Mouse (Mus musculus) NIH3T3 (cell line): ENCODE results near the gene Aldh1a7.

ENCODE experiments used
- DNase-seq: peaks from one replicate; pipeline ENCODE4 v3.0.0-alpha.2; 2012; ENCODE audit warnings: low read depth

Aldh1a7 gene

DNA sequence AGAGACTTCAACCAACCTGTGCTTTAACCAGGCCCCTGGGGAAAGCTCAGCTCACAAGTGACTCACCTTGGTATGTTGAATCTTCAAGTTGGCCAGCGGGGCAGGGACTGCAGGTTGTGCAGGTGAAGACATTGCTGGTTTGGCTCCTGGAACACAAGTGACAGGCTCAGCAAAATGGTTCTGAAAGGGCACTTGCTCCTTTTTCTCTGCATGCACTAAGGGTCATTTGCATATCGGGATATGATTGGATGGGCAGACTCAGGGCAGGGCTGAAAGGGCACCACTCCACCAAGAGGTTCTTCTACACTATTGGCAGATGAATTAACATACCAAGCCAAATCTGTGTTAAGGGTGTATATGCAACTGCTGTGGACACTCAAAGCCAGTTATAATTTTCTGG lies at the start of gene Aldh1a7:
Aldh1a7 (minus strand) TSS at position 182 of the 400 bp plus-strand sequence.
- DNase-seq: peak; percentile 26

- no peak for DNase-seq
These were observed 48.3 kb upstream of the Aldh1a7 start for GRCm38 (mm10) chr19:20775681-20776080.

DNA sequence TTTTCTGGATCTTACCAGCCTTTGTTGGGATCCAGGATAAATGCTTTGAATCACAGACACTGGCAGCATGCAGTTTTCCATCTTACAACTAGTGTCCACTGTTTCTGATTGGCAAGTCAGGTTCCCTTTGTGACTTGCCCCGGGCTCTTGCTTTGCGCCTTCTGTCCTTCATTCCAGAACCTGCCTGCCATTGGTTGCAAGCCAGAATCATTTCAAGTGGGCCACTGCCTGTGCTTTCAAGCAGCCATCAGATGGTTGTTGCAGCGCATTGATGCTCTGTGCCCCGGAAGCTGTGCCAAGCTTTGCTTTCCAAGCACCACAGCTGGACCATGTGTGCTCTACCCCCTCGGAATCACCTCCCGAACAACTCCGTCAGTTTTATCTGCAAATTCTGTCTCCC lies 46.6 kb upstream of the Aldh1a7 start:
- no peak for DNase-seq

GRCm38 (mm10) chr19:20764214-20764613 lies 36.9 kb upstream of the Aldh1a7 start:
- DNase-seq: peak; percentile 80

GRCm38 (mm10) chr19:20761675-20762426 lies 34.5 kb upstream of the Aldh1a7 start:
- no peak for DNase-seq

- DNase-seq: no peak
These were observed 33.8 kb upstream of the Aldh1a7 start for GRCm38 (mm10) chr19:20761119-20761518.

DNA sequence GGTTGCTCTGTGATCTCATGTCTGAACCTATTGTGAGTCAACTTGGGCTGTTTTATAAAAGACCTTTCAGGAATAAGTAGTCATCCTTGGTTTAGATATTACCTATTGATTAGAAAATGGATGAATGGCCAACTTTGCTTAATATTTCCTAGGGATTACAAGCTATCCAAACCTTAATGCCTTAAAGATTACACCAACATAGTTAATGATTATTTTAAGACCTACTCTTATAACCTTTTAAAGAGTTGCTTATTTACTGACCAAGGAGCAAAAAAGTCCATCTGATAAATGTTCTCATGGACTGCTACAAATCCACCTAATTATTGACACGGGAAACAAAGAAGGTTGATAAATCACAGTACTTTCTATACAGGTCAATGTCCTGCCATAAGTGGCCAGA lies 17.3 kb upstream of the Aldh1a7 start:
- DNase-seq: no peak

DNA sequence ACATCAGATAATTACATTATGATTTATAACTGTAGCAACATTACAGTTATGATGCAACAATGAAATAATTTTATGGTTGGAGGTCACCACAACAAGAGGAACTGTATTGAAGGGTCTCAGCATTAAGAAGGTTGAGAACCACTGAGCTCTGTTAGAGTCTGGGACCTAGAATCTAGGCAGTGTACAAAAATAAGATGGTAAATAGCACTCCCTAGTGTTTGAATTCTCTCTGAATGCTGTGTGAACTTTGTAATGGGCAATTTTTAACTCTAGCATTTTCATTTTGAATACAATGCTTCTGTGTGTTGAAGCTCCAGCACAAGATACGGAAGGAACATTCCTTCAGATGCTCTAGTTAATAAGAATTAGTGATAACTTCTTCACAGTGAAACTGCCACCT lies 916 bp upstream of the Aldh1a7 start:
- peak; percentile 74 for DNase-seq

- DNase-seq: no peak
These were observed 4.4 kb downstream of the Aldh1a7 start for GRCm38 (mm10) chr19:20722913-20723312.

- DNase-seq: no peak
These were observed 7.1 kb downstream of the Aldh1a7 start for GRCm38 (mm10) chr19:20720298-20720697.

DNA sequence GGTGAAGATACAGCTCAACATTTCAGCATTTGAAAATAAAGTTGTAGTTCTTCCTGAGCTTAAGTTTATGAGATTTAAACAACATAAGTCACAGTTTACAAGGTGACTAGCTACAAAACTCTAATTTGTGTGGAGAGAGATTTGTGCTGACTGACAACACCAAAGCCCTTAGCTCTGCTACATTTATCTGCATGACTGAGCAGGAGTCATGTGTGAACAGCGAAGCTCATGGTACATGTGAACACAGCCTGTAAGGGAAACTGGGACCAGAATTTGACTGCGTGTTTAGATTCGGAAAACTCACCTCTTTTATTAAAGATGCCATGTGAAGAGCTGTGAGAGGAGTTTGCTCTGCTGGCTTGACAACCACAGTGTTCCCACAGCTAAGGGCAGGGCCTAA lies 11.7 kb downstream of the Aldh1a7 start:
- DNase-seq: no peak

GRCm38 (mm10) chr19:20715093-20715492 lies 12.3 kb downstream of the Aldh1a7 start:
- peak; percentile 39 for DNase-seq

DNA sequence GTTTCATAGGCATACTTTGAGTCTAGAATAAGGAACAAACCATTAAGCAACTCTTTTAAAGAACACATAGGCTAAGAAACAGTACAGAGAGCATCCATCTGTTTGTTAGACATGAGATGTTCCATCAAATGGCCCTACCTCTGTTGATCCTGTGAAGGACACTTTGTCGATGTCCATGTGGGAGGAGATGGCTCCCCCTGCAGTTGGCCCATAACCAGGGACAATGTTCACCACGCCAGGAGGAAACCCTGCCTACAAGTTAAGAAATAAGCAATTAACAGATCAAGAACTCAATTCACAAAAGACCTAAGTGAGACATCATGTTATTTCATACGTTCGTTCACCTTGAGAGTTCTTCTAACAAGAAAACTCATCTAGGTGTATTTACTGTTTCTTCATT lies 12.8 kb downstream of the Aldh1a7 start:
- DNase-seq: no peak

- DNase-seq: no peak
These were observed 20.2 kb downstream of the Aldh1a7 start for GRCm38 (mm10) chr19:20707159-20707558.

DNA sequence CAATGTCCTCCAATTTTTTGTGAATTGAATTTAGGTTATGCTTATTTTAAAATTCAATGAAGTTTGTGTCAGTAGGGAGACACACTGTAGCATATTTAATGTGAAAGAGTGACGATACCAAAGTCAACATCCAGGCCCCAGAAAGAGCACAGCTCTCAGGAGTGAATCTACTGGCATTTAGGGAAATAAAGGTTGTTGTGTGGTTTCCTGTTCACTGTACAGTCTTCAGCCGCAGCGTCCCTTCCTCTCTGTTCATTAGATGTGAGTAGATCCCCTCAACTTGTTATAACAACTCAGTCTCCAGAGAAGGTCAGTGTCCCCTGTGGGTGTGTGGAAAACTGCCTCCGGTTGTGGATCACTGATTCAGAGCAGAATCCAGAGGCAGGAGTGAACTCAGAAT lies 20.6 kb downstream of the Aldh1a7 start:
- no peak for DNase-seq

DNA sequence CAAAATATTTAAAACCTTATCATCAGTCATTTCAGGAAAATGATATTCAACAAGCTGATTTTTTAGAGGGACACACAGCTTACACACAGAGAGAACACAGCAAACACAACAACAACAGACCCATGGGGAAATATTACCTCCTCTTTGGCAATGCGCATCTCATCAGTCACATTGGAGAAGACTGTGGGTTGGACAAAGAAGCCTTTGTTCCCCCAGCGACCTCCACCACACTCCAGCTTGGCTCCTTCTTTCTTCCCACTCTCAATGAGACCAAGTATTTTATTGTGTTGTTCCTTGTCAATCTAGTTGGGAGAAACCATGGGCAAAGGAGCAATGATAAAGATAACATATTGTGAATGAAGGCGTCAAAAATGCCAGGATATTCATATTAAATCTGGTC lies 25.3 kb downstream of the Aldh1a7 start:
- no peak for DNase-seq

GRCm38 (mm10) chr19:20677697-20678355 lies 49.5 kb downstream of the Aldh1a7 start:
- peak; percentile 40 for DNase-seq

DNA sequence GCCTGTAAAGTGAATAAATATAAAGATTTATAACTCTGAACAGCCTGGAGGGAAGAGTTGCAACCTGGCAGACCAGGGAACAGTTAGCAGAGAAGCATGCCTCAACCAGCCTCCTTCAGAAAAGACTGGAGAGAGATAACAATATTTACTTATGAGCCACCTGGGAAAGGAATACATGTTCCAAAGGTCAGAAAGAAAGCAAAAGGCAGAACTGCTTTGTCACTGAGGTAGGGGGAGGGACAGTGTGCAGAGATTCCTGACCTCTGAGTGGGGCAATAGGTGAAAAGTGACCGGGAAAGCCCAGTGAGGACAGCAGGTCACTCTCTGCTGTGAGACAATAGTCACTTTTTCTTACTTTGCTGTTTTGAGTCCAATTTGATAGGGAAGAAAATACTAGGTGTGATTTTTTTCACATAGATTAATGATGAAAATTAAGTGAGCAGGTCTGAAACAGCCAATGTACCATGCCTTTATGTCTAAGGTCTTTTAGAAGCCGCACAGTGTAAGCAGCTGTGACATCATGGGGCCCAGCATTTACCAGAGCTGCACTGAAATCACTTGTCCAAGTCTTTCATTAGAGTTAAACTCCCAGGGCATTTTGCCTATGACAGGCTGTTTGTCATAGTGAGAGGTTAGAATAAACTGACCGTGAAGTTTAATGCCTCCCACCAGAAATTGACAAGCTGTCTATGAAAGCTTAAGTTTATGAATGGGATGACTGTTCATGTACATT lies 73.1 kb downstream of the Aldh1a7 start:
- no peak for DNase-seq

DNA sequence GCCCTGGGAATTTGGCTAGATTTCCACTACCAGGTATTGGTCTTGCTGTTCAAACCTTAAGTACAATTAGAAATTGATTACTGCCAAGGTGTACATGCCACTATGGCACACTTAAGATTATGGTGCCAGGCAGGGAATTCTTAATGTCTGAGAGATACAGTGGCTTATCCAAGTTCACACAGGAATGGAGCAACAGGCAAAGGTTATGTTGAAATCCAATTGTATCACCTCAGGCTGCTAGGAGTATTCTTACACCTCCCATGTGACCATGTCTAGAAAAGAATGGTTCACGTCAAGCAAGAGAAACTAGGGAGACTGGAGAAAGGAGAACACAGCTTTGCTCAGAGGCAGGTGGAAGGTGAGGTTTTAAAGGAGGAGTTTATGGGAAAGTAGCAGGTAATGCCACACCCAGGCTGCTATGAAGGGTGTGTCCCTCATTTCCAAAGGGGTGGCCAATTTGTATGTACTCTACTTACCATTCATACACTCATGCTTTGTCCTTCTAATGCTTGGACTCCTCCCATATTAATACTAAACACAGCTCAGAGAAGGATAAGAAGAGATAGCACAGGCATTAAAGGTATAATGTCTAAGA lies 74.2 kb downstream of the Aldh1a7 start:
- no peak for DNase-seq

DNA sequence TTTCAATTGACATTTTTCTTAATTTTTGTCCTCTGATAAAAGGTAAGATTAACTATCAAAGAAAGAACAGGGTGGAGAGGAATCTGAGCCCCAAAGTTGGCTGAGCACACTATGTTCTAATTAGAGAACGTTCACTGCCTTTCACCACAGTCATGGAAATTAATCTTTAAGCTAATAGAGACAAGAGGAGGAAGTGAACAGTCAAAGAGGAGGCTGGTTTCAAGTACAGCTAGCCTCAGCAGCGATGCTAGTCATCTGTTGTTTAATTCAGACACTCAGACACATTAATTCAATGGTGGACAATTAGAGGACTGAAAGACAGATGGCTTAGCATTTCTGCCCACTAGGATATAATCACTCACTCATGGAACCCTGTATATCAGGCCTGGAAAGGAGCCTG lies 77.4 kb downstream of the Aldh1a7 start:
- no peak for DNase-seq

GRCm38 (mm10) chr19:20647496-20647895 lies 79.9 kb downstream of the Aldh1a7 start:
- peak; percentile 60 for DNase-seq

GRCm38 (mm10) chr19:20644346-20644745 lies 83.0 kb downstream of the Aldh1a7 start:
- no peak for DNase-seq
